Mouse (Mus musculus) hindbrain, postnatal 0 days (tissue): ENCODE data around the gene Dync2li1. TPM values are rescaled to one million over a fixed set of nuclear protein-coding genes. Genes with fewer than 3 reads are reported as not detected.

Experiments used
- ATAC-seq: fragments of 200-750 bp; cut with Nextera tagmentation; 2 replicates; pipeline ENCODE4 v1.8.0; 2017; ENCODE audit warnings: mild to moderate bottlenecking, moderate TSS enrichment, moderate library complexity
- DNase-seq: peaks from one replicate; pipeline ENCODE4 v3.0.0-alpha.2; 2015; ENCODE audit warnings: low spot score
- H3K27ac ChIP-seq: fragments of 300-500 bp; sonication (generic); 2 replicates; pipeline ENCODE4 v1.5.1; 2014; ENCODE audit warnings: mild to moderate bottlenecking
- H3K27me3 ChIP-seq: fragments of 300-500 bp; sonication (generic); 2 replicates; pipeline ENCODE4 v1.6.1; 2014; ENCODE audit warnings: low read length, mixed read lengths; ENCODE audit not compliant: insufficient read depth
- H3K36me3 ChIP-seq: fragments of 300-500 bp; sonication (generic); 2 replicates; pipeline ENCODE4 v1.6.1; 2014; ENCODE audit warnings: low read length, mixed read lengths; ENCODE audit not compliant: insufficient read depth
- H3K4me1 ChIP-seq: fragments of 300-500 bp; sonication (generic); 2 replicates; pipeline ENCODE4 v1.6.1; 2014; ENCODE audit warnings: antibody characterized with exemption, low read length, mixed read lengths; ENCODE audit not compliant: insufficient read depth
- H3K4me2 ChIP-seq: fragments of 300-500 bp; sonication (generic); 2 replicates; pipeline ENCODE4 v1.6.1; 2014; ENCODE audit warnings: low read depth, mild to moderate bottlenecking, low read length, moderate library complexity, mixed read lengths
- H3K4me3 ChIP-seq: fragments of 300-500 bp; sonication (generic); 2 replicates; pipeline ENCODE4 v1.5.1; 2014; ENCODE audit warnings: low read length
- H3K9ac ChIP-seq: fragments of 300-500 bp; sonication (generic); replicated peaks from 2 replicates; pipeline ENCODE4 v1.6.1; 2014; ENCODE audit warnings: mild to moderate bottlenecking, low read length, moderate library complexity, mixed read lengths
- H3K9me3 ChIP-seq: fragments of 300-500 bp; sonication (generic); 2 replicates; pipeline ENCODE4 v1.6.1; 2016; ENCODE audit warnings: low read length, mixed read lengths
- CTCF ChIP-seq: IDR thresholded peaks from 2 replicates; pipeline ENCODE4 v1.5.1; 2016; ENCODE audit warnings: antibody characterized with exemption, control low read depth, low read depth
- WGBS: fragments of 180-500 bp; shearing (Covaris S2); extraction: QIAGEN DNeasy Blood & Tissue Kit; methylation state at CpG from one replicate; pipeline ENCODE4 v1.1.7; 2014; 5-methylcytosine and 5-hydroxymethylcytosine counted together
- polyA plus RNA-seq: library from polyadenylated mRNA; unstranded; fragments of >200 nt; fragmentation: Nextera tagmentation; extraction: Ambion mirVana; gene quantifications from 2 replicates; pipeline ENCODE4 v1.2.1, GENCODE M21; 2015
- total RNA-seq: library from RNA; depleted of rRNA; stranded (reverse); fragments of >200 nt; gene quantifications from 2 replicates; pipeline ENCODE4 v1.2.3, GENCODE M21; 2014; rRNA removed

Dync2li1 gene
- total RNA-seq (9.8 and 9.9 TPM in 2 replicates), polyA plus RNA-seq (33.2 and 36.2 TPM in 2 replicates)

DNA sequence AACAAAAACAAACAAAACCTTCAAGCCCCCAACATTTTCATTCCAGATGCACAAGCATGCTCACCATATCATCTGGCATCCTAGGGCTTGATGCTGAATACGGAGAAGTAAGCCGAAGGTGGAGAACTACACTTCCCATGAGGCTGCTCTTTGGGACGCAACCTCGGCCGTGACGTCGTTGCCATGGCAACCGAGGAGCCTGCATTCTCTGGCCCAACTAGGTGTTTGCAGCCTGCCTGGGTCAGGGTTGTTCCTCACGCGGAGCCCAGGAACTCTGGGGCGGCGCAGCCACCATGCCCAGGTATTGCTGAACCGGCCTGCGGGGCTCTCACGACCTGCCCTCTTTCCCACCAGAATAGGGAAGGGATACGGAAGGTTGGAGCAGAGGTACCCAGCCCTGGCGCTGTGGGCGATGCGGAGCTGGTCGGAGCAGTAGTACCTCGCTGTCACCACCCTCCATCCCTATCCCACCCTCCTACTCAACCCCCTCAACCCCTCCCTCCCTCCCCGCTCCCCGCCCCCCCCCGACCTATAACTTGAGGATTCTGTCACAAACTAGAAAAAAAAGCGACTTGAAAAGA is at the start of gene Dync2li1:
TSS of gene Dync2li1 (plus strand) at position 221 of the 581 bp plus-strand sequence.
- peak; percentile 98 for DNase-seq
- ATAC-seq = peak; percentile 98
- no peaks in the 10 kb centered on the region for H3K9me3 ChIP-seq
- peak within 1 kb of the TSS; percentile 75 for H3K27ac ChIP-seq
- H3K27me3 ChIP-seq = no peaks in the 10 kb centered on the region
- peak within 1 kb of the TSS; percentile 74 for H3K4me2 ChIP-seq
- H3K4me1 ChIP-seq = peaks cover 5% of the 10 kb centered on the region; the same call in 1 of the 2 replicates
- peak within 1 kb of the TSS; percentile 52 for H3K9ac ChIP-seq
- no peaks in the 10 kb centered on the region for H3K36me3 ChIP-seq
- under 1% methylated on average over 25 of the region's 25 CpGs for WGBS
- TF ChIP-seq CTCF = peak; percentile 10; the same call in 1 of the 2 replicates
- peak within 1 kb of the TSS; percentile 54 for H3K4me3 ChIP-seq

DNA sequence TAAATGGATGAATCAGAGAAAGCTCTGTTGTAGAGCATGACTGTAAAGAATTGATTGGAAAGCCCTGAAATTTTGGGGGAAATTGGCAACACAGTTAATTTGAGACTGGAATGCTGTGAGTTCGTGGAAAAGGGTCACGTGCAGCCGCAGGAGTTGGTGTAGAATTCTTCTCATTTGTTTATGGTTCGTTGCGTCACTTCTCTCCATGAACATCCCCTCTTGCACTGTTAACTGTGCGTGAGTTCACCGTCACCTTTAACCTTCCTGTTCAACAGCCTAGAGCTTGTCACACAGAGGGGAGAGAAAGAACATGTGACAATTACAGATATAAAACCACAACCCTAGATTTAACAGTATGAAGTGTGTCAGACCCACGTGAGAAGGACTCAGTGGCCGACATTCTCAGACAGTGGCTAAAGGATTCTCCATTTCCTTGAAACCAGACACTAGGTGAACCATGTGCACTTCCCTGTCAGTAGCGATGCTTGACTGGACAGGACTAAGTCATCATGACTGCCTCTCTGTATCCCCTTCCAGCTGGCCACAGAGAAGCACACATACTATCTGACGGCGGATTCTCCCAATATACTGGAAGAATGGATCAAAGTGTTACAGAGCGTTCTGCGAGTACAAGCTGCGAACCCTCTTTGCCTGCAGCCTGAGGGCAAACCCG is 49.5 kb upstream of the Dync2li1 start:
- no peaks in the 10 kb centered on the region for H3K4me1 ChIP-seq
- no peaks in the 10 kb centered on the region for H3K9me3 ChIP-seq
- ATAC-seq = no peak
- no peak overlapping the region for H3K4me2 ChIP-seq
- no peak overlapping the region for H3K27ac ChIP-seq
- H3K4me3 ChIP-seq = no peak overlapping the region
- WGBS = 85% methylated on average over 16 of the region's 16 CpGs
- DNase-seq = no peak
- H3K9ac ChIP-seq = no peak overlapping the region
- no peaks in the 10 kb centered on the region for H3K27me3 ChIP-seq
- TF ChIP-seq CTCF = no peak
- H3K36me3 ChIP-seq = no peaks in the 10 kb centered on the region

DNA sequence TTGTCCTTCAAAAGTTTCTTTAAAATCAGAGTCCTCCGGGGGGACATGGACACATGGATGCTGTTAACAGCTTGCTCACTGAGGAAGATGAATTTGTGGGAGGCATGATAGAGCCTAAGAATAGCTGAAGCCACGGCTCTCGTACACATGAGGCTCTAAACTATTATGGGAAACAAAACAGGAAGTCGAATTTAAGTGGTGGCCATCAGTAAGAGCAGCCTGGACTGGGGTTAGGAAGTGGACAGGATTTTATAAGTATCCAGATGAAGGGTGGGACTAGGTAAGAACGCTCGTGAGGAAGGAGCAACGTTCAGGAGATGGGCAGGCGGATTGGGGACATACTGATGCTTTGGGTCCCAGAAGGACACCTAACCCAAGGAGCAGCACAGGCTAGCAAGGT is 47.0 kb upstream of the Dync2li1 start:
- Histone ChIP-seq H3K36me3 (no peaks in the 10 kb centered on the region), H3K4me2 (no peak overlapping the region), H3K27ac (no peak overlapping the region), H3K4me3 (no peak overlapping the region), H3K4me1 (no peaks in the 10 kb centered on the region), H3K9me3 (no peaks in the 10 kb centered on the region), H3K27me3 (no peaks in the 10 kb centered on the region), H3K9ac (no peak overlapping the region)
- TF ChIP-seq CTCF = no peak
- ATAC-seq = no peak
- no peak for DNase-seq
- 87% methylated on average over 8 of the region's 8 CpGs for WGBS

DNA sequence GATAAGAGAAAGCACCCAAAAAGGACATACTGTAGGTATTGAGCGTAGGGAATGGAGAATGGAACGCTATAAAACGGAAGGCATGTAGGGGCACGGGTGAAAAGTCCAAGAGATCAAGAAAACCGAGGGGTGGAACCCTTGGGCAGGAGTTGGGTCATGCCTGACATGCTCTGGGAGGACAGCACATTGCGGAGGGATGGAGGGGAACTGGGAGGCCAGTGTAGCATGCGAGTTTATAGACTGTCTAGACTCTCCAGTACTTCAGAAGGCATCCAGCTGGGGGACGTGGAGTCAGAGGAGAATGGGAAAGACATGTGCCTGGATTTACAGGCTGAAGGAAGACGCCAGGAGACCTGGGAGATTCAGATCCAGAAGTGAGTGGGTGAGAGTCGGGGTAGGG is 46.5 kb upstream of the Dync2li1 start:
- WGBS = 85% methylated on average over 10 of the region's 10 CpGs
- Histone ChIP-seq H3K9ac (no peak overlapping the region), H3K9me3 (no peaks in the 10 kb centered on the region), H3K4me2 (no peak overlapping the region), H3K27me3 (no peaks in the 10 kb centered on the region), H3K4me1 (no peaks in the 10 kb centered on the region), H3K4me3 (no peak overlapping the region), H3K27ac (no peak overlapping the region), H3K36me3 (no peaks in the 10 kb centered on the region)
- no peak for DNase-seq
- ATAC-seq = no peak
- no peak for TF ChIP-seq CTCF

DNA sequence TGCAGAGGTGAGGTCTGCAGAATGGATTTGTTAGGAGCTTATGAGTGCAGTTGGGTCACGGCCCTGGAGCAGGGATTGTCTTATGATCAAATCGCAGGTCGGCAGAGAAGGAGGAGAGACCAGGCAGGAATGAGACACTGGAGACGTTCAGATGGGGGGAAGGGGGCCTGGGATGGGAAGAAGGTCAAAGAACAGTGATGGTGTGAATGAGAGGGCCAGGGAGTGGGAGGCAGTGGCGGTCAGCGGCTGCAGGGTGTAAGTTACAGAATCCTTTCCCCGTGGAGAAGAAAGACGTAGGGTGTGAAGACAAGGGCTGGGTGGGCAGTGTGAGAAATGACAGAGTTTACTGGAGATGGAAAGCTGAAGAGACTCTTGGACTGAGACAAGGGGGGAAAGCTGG is 45.5 kb upstream of the Dync2li1 start:
- 62% methylated on average over 8 of the region's 8 CpGs for WGBS
- no peaks in the 10 kb centered on the region for H3K36me3 ChIP-seq
- no peak for TF ChIP-seq CTCF
- no peak overlapping the region for H3K4me3 ChIP-seq
- no peaks in the 10 kb centered on the region for H3K9me3 ChIP-seq
- no peak overlapping the region for H3K27ac ChIP-seq
- no peak overlapping the region for H3K4me2 ChIP-seq
- no peak overlapping the region for H3K9ac ChIP-seq
- ATAC-seq (no peak), DNase-seq (no peak)
- no peaks in the 10 kb centered on the region for H3K4me1 ChIP-seq
- H3K27me3 ChIP-seq = no peaks in the 10 kb centered on the region

DNA sequence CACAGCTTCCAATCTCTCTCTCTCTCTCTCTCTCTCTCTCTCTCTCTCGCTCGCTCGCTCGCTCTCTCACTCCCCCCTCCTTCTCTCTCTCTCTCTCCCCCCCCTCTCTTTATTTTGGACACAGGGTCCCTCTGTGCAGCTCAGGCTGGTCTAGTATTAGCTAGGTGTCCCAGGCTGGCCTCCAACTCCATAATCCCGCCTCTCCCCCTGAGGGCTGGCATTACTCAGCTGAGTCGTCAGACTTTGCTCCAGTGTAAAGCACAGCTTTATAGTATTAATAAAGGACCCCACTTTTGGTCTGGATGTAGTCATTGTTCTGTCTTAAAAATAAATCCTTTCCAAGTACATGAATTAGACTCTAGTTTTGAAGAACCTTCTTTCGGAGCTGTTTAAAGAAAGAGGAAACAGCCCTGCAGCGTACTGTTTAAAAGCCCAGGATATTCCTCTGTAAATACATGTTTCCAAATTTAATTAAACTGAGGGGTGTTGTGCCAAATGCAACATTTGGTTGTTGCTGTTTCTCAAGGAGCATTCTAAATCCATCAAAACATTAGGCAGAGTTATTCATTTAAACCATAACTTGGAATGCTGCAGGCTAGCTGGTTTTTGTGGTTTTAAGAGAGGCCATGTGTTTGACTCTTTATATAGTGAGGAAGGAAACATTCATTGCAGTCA is 44.4 kb upstream of the Dync2li1 start:
- no peak overlapping the region for H3K4me2 ChIP-seq
- no peaks in the 10 kb centered on the region for H3K27me3 ChIP-seq
- H3K9ac ChIP-seq = no peak overlapping the region
- no peaks in the 10 kb centered on the region for H3K9me3 ChIP-seq
- ATAC-seq (no peak), DNase-seq (no peak)
- no peaks in the 10 kb centered on the region for H3K36me3 ChIP-seq
- no peak overlapping the region for H3K27ac ChIP-seq
- H3K4me3 ChIP-seq = no peak overlapping the region
- no peak for TF ChIP-seq CTCF
- no peaks in the 10 kb centered on the region for H3K4me1 ChIP-seq
- 70% methylated on average over 8 of the region's 8 CpGs for WGBS
